Mouse (Mus musculus) ES-Bruce4 (cell line): Measurements from ENCODE around the gene Rexo4. TPM values are rescaled to one million over a fixed set of nuclear protein-coding genes. Genes with fewer than 3 reads are reported as not detected.

Experiments used
- H3K27ac ChIP-seq: 2 replicates; pipeline ENCODE4 v1.5.1; 2012; ENCODE audit warnings: low read length, inconsistent platforms; ENCODE audit not compliant: insufficient read depth
- H3K27me3 ChIP-seq: 2 replicates; pipeline ENCODE4 v1.6.1; 2012; ENCODE audit warnings: mild to moderate bottlenecking, low read length, inconsistent platforms; ENCODE audit not compliant: control insufficient read depth, poor library complexity, insufficient read depth, severe bottlenecking
- H3K36me3 ChIP-seq: 2 replicates; pipeline ENCODE4 v1.6.1; 2012; ENCODE audit warnings: inconsistent platforms, mild to moderate bottlenecking, low read length, moderate library complexity; ENCODE audit not compliant: control insufficient read depth, poor library complexity, insufficient read depth, severe bottlenecking
- H3K4me1 ChIP-seq: one replicate; pipeline ENCODE4 v1.8.1; 2011; ENCODE audit warnings: low read length; ENCODE audit not compliant: control insufficient read depth, insufficient read depth
- H3K4me3 ChIP-seq: 2 replicates; pipeline ENCODE4 v1.5.1; 2011; ENCODE audit warnings: low read depth, mild to moderate bottlenecking, low read length
- H3K9ac ChIP-seq: 2 replicates; pipeline ENCODE4 v1.6.1; 2012; ENCODE audit warnings: low read depth, mild to moderate bottlenecking, inconsistent platforms; ENCODE audit not compliant: poor library complexity, severe bottlenecking
- H3K9me3 ChIP-seq: replicated peaks from 2 replicates; pipeline ENCODE4 v1.6.1; 2012; ENCODE audit warnings: mild to moderate bottlenecking, low read length, inconsistent platforms; ENCODE audit not compliant: control insufficient read depth, poor library complexity, insufficient read depth, severe bottlenecking
- CTCF ChIP-seq: IDR thresholded peaks from one replicate; pipeline ENCODE4 v1.8.1; 2011; ENCODE audit warnings: low read depth, low read length
- EP300 ChIP-seq: IDR thresholded peaks from 2 replicates; pipeline ENCODE4 v1.6.1; 2011; ENCODE audit warnings: low read depth, low read length; ENCODE audit not compliant: insufficient read depth
- POLR2A ChIP-seq: IDR thresholded peaks from one replicate; pipeline ENCODE4 v1.8.1; 2011; ENCODE audit warnings: low read length; ENCODE audit not compliant: insufficient read depth
- polyA plus RNA-seq: library from polyadenylated mRNA; stranded (reverse); fragments of >200 nt; gene quantifications from 2 replicates; pipeline ENCODE4 v1.2.4, GENCODE M21; 2011; ENCODE audit warnings: low read depth; ENCODE audit not compliant: missing spikeins, insufficient read depth, insufficient read length

The Rexo4 gene
- polyA plus RNA-seq, 1 experiment, result 62.4 TPM

- no peak for TF ChIP-seq EP300
- TF ChIP-seq POLR2A, result no peak
- TF ChIP-seq CTCF, result no peak
- Histone ChIP-seq H3K27ac (no peak overlapping the region), H3K36me3 (no peaks in the 10 kb centered on the region), H3K4me1 (no peaks in the 10 kb centered on the region), H3K27me3 (no peaks in the 10 kb centered on the region), H3K4me3 (no peak overlapping the region), H3K9me3 (no peaks in the 10 kb centered on the region), H3K9ac (no peak overlapping the region)
Observed at GRCm38 (mm10) chr2:26936425-26936824, 27.8 kb downstream of the Rexo4 start.

GRCm38 (mm10) chr2:26935286-26935685, 28.9 kb downstream of the Rexo4 start:
- Histone ChIP-seq H3K27me3 (no peaks in the 10 kb centered on the region), H3K9me3 (no peaks in the 10 kb centered on the region), H3K27ac (no peak overlapping the region), H3K9ac (no peak overlapping the region), H3K4me1 (no peaks in the 10 kb centered on the region), H3K36me3 (no peaks in the 10 kb centered on the region), H3K4me3 (no peak overlapping the region)
- TF ChIP-seq EP300, result no peak
- TF ChIP-seq POLR2A, result no peak
- no peak for TF ChIP-seq CTCF

GRCm38 (mm10) chr2:26933304-26934055, 30.7 kb downstream of the Rexo4 start, which contains the start of the genes Surf4 and Stkld1:
Surf4 (minus strand) TSS chr2:26933928.
Stkld1 (plus strand) TSS chr2:26934047.
- Histone ChIP-seq H3K36me3 (no peaks in the 10 kb centered on the region), H3K27ac (0 out of 2 replicates have a peak within 1 kb of the TSS, but pooled peaks have one; percentile 8)
- TF ChIP-seq POLR2A (peak; percentile 67), EP300 (no peak)

GRCm38 (mm10) chr2:26932473-26933303, 31.5 kb downstream of the Rexo4 start:
- no peaks in the 10 kb centered on the region; the same call in 1 of the 2 replicates for H3K36me3 ChIP-seq
- no peak overlapping the region for H3K27ac ChIP-seq
- H3K4me3 ChIP-seq, result peak overlapping the region; percentile 88
- no peaks in the 10 kb centered on the region for H3K4me1 ChIP-seq
- peak overlapping the region; percentile 90 for H3K9ac ChIP-seq
- TF ChIP-seq EP300 (no peak), CTCF (no peak), POLR2A (no peak)
- no peaks in the 10 kb centered on the region for H3K9me3 ChIP-seq
- H3K27me3 ChIP-seq, result no peaks in the 10 kb centered on the region

More at GRCm38 (mm10) chr2:26933304-26934055, 30.7 kb downstream of the Rexo4 start, which contains the start of the genes Surf4 and Stkld1:
- H3K27me3 ChIP-seq, result no peaks in the 10 kb centered on the region
- H3K4me3 ChIP-seq, result peak within 1 kb of the TSS; percentile 88
- H3K9ac ChIP-seq, result peak within 1 kb of the TSS; percentile 90
- H3K4me1 ChIP-seq, result no peaks in the 10 kb centered on the region
- H3K9me3 ChIP-seq, result no peaks in the 10 kb centered on the region

- peaks cover 7% of the 10 kb centered on the region; the same call in 1 of the 2 replicates for H3K36me3 ChIP-seq
- H3K4me3 ChIP-seq, result no peak overlapping the region
- H3K9ac ChIP-seq, result no peak overlapping the region
- no peak for TF ChIP-seq POLR2A
- TF ChIP-seq CTCF, result peak; percentile 13
- H3K27me3 ChIP-seq, result no peaks in the 10 kb centered on the region
- no peak overlapping the region for H3K27ac ChIP-seq
- no peaks in the 10 kb centered on the region for H3K4me1 ChIP-seq
- no peaks in the 10 kb centered on the region for H3K9me3 ChIP-seq
Observed at GRCm38 (mm10) chr2:26930390-26930789, 33.8 kb downstream of the Rexo4 start.
